Mouse (Mus musculus): ENCODE data around the gene Fggy.

Fggy gene

DNA sequence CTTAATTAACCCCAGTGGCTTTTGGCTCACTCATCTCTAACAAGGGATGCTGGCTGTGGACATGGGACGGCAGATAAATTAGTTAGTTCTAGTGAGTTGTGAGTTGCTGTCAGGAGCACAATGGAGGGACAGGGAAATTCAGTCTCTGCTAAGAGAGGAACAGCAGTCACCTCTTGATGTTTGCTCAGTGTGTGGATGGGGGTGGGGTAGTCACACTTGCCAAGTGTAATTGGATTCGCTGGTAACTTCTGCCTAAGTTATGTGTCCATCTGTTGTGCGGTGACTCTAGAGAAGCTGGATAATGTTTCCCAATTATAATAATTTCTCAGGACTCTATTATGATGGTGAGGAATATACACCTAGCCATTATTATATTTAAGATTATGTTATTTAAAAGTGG lies 107.0 kb downstream of the Fggy start:
- DNase-seq (ENCODE audit: low spot score in 2 of 2): no peak

DNA sequence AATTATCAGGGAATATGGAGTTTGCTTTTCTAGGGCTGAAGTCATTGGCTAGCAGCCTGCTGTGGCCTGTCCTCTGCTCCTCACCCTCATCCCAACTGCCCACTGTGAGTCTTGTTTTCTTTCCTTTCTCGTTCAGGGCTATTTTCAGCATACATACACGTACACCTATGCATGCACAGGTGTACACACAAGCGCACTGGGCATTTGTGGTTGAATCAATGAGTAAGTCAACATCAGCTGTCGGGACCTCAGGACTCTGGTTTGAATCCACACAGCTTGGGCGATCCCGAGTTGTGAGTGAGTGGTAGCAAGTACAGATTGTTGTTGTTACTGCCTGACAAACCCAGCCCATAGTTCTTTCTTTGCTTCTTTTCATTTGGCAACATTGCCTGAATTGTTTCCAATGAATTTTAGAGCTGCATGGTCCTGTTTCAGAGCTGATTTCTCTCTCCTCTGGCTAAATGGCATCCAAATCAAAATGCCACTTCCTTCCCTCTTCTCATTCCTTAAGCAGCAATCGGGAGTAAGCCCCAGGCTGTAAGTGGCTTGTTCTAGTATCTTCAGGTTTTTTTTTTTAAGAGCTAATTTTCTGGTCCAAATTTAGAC lies 109.1 kb downstream of the Fggy start:
- no peak for DNase-seq (ENCODE audit: low spot score in 2 of 2)

DNA sequence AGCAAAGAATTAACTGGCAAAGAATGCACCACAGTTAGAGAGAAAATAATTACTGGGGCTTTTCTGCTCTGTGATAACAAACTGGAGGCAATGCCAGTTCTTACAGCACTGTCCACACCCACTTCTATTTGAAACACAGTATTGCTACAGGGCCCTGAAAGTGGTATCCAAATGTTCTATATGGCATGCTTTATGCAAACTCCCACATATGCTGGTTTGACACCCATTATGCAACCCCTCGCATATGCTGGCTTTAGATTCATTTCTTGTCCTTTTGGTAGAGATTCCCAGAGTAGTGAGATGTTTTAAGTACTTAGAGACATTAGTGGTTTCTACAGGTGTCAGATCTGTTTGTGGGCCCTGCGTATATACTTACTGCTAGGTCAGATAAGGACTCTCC lies 109.6 kb downstream of the Fggy start:
- DNase-seq (ENCODE audit: low spot score in 2 of 2): no peak

DNA sequence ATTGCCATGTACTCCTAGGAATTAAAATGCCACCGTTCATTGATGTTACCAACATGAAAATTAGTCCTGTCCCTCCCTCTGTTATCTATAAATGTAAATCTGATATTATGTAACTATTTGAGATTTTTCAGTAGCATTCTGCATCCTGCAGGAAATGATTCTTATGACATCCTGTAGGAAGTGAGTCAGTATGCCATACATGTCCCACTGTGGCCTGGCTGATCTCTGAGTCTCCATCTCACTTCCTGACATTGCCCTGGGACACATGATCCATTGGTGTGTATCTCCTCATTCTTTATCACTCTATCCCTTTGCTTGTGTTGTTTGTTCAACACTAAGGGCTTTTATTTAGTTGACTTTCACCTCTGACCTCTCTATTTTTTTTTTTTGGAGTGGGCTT lies 110.3 kb downstream of the Fggy start:
- no peak for DNase-seq (ENCODE audit: low spot score in 2 of 2)

DNA sequence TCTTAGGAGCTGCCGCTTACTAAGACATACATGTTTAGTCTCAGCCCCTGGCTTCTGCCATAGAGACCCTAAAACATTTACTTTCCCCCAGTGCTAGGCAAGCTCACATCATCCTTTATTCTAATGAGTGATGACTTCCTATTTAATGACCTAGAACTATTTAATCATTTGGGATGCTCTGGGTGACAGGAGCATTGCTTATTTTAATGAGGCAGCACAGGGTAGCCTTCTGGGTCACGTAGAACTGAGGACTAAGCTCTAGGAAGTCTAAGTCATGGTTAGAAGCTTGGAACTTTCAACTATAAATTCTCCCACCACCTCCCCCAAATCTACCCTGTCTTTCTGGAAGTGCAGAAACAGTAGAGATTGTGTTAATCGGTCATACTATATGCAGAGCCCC lies 111.2 kb downstream of the Fggy start:
- DNase-seq (ENCODE audit: low spot score in 2 of 2): no peak

DNA sequence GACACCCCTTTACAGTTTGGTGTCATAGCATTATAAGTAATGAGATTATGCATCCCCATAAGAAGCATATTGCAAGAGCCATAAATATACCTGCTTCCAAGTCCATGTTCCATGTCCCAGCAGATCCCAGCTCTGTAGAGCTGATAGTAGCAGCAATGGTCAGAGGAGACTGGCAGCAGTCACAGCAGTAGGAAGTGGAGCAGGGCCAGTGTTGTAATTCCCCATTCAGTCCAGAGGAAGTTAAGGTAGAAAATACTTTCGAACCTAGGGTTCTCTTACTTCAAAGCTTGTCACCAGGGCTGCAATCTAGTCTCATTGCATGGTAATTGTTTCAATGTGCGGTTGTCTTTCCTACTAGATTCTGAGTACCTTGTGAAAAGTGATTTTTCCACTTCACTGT lies 112.0 kb downstream of the Fggy start:
- DNase-seq (ENCODE audit: low spot score in 2 of 2): no peak

DNA sequence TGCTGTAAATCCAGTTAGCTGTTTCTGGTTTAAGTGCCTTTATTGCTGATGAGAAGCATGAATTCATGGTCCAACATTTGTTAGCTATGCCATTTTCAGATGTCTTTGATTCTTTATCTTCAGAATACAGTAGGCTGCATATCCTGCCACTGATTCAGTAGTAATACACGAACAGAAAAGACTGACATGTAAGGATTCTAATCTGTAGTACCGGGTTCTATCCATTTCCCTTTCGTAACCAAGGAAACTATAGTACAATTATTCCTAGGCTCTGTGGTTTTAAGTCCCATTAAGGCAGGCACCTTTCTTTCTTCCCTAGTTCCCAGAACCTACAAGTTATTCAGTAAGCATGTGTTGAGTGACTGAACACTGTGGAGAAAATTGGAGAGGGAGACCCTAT lies 113.3 kb downstream of the Fggy start:
- no peak for DNase-seq (ENCODE audit: low spot score in 2 of 2)

DNA sequence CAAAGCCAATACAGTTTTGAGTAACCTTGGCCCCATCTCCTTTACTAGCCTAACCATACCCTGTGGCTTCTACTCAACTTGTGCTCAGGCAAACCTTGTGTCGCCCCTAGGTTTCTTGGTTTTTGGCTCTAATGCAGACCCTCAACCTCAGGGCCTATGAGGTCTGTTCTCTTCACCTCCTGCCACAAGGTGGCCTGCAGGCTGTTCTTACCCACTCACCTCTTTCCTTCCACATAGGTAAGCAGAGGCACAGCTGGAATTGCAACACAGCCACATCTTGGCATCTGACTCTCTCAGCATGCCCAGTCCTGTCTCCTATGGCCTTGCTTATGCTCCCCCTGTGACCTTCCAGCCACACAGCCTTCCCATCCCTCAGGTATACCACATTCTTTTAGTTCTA lies 114.7 kb downstream of the Fggy start:
- no peak for DNase-seq (ENCODE audit: low spot score in 2 of 2)

DNA sequence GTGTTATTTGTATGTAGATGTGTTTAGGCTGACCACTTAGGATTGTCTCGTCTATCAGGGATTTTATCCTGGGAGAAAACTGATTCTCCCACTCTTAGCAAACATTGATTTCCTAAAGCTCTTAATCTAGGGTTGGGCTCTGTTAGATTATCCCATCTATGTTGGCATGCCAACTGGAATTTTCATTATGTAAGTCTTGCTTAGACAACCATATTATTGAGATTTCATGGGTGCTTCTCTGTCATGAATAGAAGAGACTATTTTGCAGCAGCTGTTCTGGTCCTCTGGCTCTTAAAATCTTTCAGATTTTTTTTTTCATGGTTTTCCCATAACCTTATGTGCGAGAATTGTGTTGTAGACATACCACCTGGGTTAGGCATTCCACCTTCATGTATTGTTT lies 119.1 kb downstream of the Fggy start:
- no peak for DNase-seq (ENCODE audit: low spot score in 2 of 2)

DNA sequence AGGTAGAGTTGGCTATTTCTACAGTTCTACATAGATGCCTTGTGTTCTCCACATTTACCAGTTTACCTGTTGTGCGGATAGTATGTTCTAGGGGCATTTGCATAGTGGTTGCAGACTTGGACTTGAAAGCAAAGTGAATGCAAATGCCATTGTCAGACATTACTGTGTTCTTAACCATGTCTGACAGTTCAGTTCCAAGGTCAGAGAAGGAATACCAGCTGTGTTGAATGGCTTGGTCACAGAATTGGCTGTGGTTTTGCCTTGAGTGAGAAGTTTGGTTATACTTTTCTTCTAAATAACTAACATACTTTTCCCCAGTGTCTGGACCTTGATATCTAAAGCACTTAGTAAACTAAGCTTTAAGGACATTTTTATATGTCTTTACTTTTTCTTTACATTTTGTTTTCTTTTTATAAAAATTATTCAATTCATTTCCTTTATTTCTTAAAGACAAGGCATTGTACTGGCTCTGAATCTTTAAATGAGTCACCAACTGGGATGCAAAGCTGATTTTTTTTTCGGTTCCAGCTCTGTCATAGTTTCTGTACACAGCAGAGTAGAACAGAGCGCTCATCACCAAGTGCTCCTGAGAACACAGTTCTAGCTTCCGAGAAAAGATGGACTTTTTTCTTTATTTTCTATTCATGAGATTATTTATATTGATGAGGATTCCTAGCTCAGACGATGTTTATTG lies 123.6 kb downstream of the Fggy start:
- no peak for DNase-seq (ENCODE audit: low spot score in 2 of 2)

DNA sequence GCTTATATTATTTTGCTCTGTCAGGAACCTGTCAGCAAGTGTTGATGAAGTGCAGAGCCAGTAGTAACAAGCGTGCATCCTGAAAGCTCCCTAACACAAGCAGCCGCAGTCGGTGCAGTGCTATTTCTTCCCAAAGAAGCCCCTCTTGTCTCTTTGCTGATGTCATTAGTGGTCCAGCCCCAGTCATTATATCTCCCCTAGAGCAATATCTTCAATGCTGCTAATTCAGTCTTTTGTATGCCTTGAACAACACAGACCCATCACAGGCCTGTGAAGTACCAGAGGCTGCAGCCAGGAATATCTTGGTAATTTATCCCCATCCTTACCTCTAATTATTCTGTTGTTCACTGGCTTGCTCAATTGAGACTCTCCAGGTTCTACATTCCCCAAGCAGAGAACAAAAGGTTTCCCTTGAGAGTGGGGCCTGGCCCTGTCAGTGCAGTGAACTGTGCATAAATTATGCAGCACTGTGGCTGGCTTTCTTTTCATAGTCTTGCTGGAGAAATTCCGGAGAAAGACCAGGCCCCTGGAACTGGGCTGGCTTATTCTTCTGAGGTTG lies 127.3 kb downstream of the Fggy start:
- DNase-seq (ENCODE audit: low spot score in 2 of 2): no peak

DNA sequence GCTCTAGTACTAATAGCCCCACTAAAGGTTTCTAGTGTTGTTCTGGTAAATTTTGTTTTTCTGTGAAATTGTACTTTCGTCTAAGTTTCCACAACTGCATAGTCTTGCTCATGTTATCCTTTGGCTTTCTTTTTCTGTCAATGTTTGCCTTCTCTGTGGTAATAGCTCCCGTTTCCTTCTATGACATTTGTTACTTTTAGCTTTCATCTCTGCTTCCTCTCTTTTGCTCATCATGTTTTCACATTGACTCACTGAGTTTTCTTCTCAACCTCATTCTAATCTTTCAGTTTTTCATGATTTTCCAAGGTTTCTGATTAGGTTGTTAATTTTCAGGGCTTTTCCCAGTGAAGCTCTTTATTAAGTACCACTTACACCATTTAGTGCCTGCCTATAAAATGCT lies 129.5 kb downstream of the Fggy start:
- no peak for DNase-seq (ENCODE audit: low spot score in 2 of 2)

DNA sequence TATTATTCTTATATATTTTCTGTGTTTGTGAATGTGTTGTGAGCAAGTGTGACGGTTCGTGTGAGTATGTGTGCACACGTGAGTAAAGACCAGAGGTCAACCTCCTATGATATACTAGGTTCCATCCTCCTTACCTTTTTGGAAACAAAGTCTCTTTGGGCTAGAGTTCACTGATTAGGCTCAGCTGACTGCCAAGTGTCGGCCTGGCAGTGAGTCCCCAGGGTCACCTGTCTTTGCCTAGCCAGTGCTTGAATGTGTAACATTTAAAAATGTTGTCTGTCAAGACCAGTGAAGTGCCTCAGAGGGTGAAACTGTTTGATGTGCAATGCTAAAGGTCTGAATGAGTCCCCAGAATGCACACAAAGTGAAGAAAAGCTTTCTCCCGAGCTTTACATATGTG lies 130.0 kb downstream of the Fggy start:
- no peak for DNase-seq (ENCODE audit: low spot score in 2 of 2)

DNA sequence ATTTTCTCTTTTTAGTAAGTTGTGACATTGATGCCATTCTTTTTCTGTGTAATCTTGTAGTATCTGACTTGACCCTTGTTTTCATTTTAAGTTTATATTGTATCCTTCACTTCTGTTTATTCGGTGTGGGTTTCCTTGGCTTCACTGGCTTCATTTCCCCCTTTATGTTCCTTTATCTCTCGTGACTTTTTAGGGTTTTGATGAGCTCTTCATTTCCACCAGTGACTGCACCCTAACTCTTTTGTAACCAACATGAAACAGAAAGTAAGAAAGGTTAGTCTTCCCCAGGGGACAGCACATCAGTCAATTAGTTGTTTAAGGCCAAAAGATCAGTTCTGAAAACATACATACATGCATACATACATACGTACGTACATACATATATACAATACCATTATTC lies 130.9 kb downstream of the Fggy start:
- no peak for DNase-seq (ENCODE audit: low spot score in 2 of 2)

DNA sequence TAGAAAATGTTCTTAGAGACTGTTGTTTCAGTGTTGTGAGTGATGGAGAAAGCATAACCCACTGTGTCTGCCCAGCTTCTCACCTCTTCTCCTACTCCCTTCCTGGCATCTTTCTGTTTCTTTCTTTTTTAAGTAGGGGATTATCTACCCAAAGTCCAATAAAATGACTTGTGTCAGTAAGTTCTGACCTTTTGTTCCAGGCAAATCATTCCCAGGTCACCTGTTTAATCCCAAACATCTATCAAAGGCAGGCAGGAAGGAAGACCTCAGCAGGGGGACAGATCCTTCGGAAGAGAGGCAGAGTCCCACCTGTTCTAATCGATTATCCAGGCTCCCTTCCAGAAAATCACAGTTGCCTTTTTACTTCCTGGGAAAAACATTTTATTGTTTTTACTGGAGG lies 143.1 kb downstream of the Fggy start:
- DNase-seq (ENCODE audit: low spot score in 2 of 2): no peak

DNA sequence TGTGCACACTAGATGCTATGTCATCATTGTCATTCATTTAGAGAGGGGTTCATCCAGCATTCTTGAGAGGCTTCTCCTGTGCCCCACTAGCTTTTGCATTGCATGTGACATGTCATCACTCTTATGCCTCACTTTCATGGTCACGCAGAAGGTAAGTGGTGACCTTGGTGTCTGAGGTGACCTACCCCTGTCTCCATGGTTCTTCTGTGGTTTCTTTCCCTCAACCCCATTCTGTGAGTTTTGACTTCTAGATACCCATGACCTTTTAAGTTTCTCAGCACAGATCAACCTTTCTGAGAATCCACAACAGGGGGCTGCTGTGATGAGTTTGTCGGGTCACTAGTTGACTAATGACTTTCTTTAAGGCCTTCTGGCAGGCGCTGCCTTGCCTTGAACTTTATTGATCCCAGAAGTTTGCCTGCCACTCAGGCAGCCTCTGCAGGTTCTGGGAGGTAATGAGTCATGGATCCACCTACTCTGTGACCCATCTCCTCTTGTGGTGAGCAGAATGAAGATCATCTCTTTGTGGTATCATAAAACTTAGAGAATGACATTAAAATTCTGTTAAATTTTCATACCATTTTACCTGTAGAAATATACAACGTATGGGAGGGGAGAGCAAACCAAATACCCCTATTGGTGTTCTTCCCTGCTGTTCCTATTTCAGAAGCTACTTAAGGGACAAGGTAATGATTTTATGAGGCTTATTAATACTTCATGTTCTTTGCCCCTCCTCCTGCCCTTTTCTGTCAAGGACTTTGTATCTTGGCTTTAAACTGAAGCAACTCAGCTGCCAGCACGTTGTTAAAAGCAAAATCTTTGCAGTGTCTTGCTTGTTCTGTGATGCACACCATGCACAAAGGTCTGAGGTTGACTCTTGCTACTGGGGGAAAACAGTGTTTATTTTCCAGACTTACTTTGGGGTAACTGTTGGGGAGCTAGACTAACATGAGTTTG lies 150.9 kb downstream of the Fggy start:
- no peak for DNase-seq (ENCODE audit: low spot score in 2 of 2)

DNA sequence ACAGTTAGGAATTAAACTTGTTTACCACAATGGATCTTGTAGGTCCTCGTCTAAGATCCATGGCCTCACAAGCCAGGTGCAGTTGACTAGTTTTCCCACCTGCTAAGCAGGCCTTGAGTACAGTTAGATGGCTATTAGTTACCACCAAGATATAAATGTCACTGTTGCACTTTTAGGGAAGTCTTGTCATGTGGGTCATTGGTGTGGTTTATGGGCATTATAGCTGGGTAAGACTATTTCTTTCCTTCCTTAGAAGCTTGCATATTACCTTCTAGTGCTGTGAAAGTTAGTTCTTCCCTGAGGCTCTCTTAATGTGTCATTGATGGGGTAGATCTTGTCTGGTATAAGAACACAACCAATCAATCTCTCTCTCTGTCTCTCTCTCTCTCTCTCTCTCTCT lies 152.4 kb downstream of the Fggy start:
- no peak for DNase-seq (ENCODE audit: low spot score in 2 of 2)

DNA sequence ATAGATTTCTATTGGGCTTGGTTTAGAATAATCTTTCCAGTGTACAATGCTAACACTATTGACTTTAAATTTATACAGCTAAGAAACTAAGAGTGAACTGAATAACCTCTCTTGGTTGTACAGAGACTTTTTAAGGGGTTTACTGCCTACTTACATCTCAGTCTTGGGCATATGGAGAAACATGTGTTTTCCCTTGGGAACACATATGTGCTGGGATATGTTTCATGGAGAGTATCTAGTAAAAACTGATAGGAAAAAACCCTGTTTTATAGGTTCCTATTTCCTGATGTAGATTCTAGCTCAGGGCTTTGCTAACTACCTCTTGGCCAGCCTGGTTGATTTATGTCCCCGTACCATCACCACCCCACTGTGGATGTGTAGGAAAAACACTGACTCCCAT lies 155.5 kb downstream of the Fggy start:
- no peak for DNase-seq (ENCODE audit: low spot score in 2 of 2)

DNA sequence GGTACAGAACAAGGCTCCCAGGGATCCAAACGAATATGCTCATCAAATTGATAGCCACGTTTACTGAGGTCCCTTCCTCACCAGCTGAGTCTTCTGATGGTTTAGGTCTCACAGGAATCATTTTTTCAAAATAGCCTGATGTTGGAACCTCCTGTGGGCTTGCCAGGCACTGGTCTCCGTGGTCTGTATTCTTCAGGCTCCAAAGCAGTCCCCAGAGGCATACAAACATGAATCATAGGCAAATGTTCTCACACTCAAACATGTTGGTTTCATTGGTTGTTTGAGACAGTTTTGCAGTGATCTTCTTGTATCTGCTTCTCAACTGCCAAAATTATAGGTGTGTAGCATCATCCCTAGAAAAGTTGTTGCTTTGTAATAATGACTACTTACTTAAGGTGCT lies 156.0 kb downstream of the Fggy start:
- DNase-seq (ENCODE audit: low spot score in 2 of 2): no peak

DNA sequence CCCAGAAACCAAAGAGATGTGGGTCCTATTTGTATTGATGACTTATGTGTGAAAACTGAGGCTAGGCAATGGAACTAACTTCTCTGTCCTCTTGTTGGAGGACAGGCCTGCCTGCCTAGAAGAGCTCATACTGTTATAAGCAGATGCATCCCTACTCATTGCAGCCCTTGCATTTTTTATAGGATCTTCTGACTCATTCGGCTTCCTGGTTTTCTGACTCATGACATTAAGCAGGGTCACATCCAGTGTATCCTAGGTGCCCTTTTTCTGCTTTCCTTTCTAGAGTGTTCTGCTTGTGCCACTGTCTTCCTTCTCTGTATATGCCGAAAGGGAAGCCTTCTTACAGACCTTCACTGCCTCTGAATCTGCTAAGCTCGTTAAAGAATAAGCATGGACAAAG lies 158.8 kb downstream of the Fggy start:
- DNase-seq (ENCODE audit: low spot score in 2 of 2): no peak

DNA sequence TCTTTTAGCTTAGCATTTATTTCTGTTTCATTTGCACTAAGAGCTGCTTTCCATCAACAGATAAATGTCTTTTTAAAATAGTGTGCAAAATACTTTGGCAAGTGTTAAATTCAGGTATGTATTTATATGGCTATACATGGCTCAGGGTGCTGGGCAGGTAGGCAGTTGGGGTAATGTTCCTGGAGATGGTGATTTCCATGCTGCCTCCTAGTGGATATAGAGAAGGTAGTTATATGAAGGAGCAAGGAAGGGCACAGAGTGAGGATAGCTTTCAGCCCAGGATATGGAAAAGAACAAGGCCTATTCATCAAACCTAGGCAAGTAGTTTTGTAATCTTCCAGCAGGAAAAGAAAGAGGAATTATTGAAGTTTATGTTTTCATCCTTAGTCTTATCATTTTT lies 166.3 kb downstream of the Fggy start:
- no peak for DNase-seq (ENCODE audit: low spot score in 2 of 2)

DNA sequence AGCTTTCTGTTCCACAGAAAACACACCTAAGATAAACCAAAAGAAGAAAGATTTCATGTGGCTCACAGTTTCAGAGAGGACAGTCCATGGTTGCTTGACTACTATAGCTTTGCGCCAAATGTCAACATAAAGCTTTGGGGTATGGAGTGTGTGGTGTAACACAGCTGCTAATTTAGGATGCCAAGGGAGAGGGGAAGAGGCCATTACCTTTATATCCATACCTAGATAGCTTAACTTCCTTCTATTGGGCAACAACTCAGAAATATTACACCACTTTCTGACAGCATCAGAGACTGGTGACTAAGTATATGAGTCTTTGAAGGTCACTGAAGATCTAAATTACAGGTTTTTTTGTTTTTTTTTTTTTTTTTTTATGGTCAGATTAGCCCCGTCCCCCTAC lies 169.1 kb downstream of the Fggy start:
- no peak for DNase-seq (ENCODE audit: low spot score in 2 of 2)
